Mouse (Mus musculus): ENCODE measurements around the gene Grm5.

DNA sequence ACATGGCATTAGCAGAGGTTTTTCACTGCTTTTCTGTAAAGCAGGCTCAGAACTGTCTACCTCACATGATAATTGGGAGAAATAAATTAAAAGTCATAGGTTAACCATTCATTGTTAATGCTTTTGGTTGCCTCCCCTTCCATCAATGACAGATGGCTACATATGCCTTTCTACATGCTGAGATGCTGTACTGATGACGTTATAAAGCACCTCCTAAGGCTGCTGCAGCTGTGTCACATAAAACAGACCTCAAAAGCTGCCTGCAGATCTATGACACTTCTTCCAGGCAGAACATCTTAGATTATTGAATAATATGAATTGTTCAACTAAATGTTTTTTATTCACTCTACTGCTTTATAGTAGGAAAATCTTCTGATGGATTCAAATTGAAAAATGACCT is 51.6 kb downstream of the Grm5 start:
- TF ChIP-seq CTCF (IDR thresholded peaks at IDR 0.05; ENCODE audit: borderline replicate concordance, extremely low read depth, insufficient read depth, insufficient read length), result no peak
- no peak for TF ChIP-seq POLR2A (IDR thresholded peaks at IDR 0.05; ENCODE audit: borderline replicate concordance, extremely low read depth, insufficient read depth, insufficient read length, poor library complexity, severe bottlenecking)
